Mouse (Mus musculus) midbrain, embryonic 11.5 days (tissue): Measurements from ENCODE around the gene Gm45716. TPM values are rescaled to one million over a fixed set of nuclear protein-coding genes. Genes with fewer than 3 reads are reported as not detected.

Experiments
- ATAC-seq: fragments of 200-750 bp; cut with Nextera tagmentation; 2 replicates; pipeline ENCODE4 v1.8.0; 2017; ENCODE audit warnings: moderate TSS enrichment, moderate library complexity; ENCODE audit not compliant: low FRiP score
- DNase-seq: peaks from one replicate; pipeline ENCODE4 v3.0.0; 2015; ENCODE audit warnings: low spot score; ENCODE audit errors: missing footprints
- H3K27ac ChIP-seq: fragments of 300-500 bp; sonication (generic); 2 replicates; pipeline ENCODE4 v1.5.1; 2014; ENCODE audit warnings: low read depth, low read length
- H3K27me3 ChIP-seq: fragments of 300-500 bp; sonication (generic); 2 replicates; pipeline ENCODE4 v1.6.1; 2014; ENCODE audit warnings: mild to moderate bottlenecking, low read length, moderate library complexity, mixed read lengths; ENCODE audit not compliant: control insufficient read depth, insufficient read depth
- H3K36me3 ChIP-seq: fragments of 300-500 bp; sonication (generic); 2 replicates; pipeline ENCODE4 v1.6.1; 2014; ENCODE audit warnings: mild to moderate bottlenecking, low read length, moderate library complexity, mixed read lengths; ENCODE audit not compliant: control insufficient read depth, insufficient read depth
- H3K4me1 ChIP-seq: fragments of 300-500 bp; sonication (generic); 2 replicates; pipeline ENCODE4 v1.6.1; 2014; ENCODE audit warnings: low read length; ENCODE audit not compliant: control insufficient read depth, insufficient read depth
- H3K4me2 ChIP-seq: fragments of 300-500 bp; sonication (generic); 2 replicates; pipeline ENCODE4 v1.6.1; 2014; ENCODE audit warnings: mild to moderate bottlenecking, moderate library complexity
- H3K4me3 ChIP-seq: fragments of 300-500 bp; sonication (generic); 2 replicates; pipeline ENCODE4 v1.5.1; 2014; ENCODE audit warnings: low read depth, low read length
- H3K9ac ChIP-seq: fragments of 300-500 bp; sonication (generic); 2 replicates; pipeline ENCODE4 v1.6.1; 2014; ENCODE audit warnings: low read length
- H3K9me3 ChIP-seq: fragments of 300-500 bp; sonication (generic); 2 replicates; pipeline ENCODE4 v1.6.1; 2016; ENCODE audit warnings: low read length; ENCODE audit not compliant: control insufficient read depth
- WGBS: fragments of 180-500 bp; shearing (Covaris S2); extraction: QIAGEN DNeasy Blood & Tissue Kit; methylation state at CpG from one replicate; pipeline ENCODE4 v1.1.7; 2014; 5-methylcytosine and 5-hydroxymethylcytosine counted together
- polyA plus RNA-seq: library from polyadenylated mRNA; unstranded; fragments of >200 nt; fragmentation: Nextera tagmentation; extraction: Ambion mirVana; gene quantifications from 2 replicates; pipeline ENCODE4 v1.2.1, GENCODE M21; 2014

Gm45716 gene
- polyA plus RNA-seq, 1 experiment from 2014 or later: 19.3 TPM

DNA sequence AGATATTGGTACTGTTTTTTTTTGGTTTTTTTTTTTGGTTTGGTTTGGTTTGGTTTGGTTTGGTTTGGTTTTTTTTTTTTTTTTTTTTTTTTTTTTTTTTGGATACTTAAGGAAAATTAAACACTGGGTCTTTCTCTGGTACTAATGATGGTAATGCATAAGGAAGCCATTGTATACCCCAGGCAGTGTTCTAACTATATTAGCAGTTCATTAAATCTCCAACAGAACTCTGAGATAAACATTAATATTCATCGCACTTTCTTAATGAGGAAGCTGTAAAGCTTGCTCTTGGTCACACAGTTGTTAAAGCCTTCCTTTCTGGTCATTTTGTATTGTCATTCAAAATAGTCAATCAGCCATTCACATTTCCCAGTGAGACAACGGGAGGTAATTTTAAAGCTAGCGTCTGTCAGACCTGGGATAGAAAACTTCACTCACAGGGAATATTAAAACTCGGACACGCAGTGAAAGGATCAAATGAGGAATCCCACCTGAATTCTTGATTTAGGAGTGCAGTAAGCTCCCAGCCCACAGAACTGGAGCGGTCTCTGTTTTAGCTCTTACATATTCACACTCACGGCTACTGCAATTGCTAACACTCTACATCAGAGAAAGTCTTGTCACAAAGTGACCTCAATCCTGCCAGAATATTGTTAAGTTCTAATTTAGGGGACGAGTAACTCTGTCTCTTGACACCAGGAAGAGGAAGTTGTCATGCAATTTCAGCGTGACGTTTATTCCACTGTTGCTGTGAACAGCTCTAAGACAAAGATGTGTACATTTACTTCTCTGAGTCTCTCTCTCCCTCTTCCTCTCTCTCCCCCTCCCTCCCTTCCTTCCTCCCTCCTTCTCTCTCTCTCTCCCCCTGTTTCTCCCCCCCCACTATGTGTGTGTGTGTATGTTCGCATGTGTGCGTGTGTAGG lies 39.8 kb downstream of the Gm45716 start:
- H3K27ac ChIP-seq: no peak overlapping the region
- 67% methylated on average over 12 of the region's 12 CpGs for WGBS
- no peak for ATAC-seq

DNA sequence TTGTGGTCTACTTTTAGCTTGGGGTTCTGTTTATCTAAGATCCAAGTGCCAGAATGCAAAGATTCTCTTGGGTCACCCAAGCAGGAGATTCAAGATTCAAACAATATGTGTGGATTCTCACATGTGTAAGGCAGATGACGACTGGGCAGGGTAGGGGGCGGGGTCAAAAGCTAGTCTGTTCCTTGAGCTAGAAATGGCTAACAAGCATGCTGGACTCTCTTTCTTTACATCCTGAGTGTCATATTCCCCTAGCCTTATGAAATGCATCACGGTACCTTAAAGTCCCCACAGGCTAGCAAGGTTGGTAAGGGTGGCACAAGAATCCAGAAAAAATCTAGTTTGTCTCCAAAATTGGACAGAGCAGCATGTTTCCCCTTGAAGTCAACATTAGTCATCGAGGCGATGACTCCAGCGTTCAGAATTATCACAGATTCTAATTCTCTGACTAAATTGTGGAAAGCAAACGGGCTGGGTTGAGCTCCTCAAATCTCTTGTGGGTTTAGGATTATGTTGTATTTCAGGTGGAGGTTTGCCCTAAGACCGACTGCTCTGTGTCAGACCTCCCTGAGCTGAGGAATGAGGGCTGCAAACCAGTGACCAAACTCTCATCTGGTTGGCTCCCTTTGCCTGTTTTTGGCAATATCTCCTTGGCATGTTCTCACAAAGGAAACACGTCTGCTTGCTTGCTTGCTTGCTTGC lies 40.9 kb downstream of the Gm45716 start:
- Histone ChIP-seq H3K27me3 (no peaks in the 10 kb centered on the region), H3K36me3 (no peaks in the 10 kb centered on the region), H3K4me3 (no peak overlapping the region), H3K4me2 (no peak overlapping the region), H3K9ac (no peak overlapping the region), H3K27ac (no peak overlapping the region), H3K9me3 (no peaks in the 10 kb centered on the region), H3K4me1 (no peaks in the 10 kb centered on the region; the same call in 1 of the 2 replicates)
- ATAC-seq (no peak), DNase-seq (no peak)
- 87% methylated on average over 9 of the region's 9 CpGs for WGBS

More for the DNA sequence above, 39.8 kb downstream of the Gm45716 start:
- Histone ChIP-seq H3K4me1 (no peaks in the 10 kb centered on the region; the same call in 1 of the 2 replicates), H3K36me3 (no peaks in the 10 kb centered on the region), H3K4me2 (no peak overlapping the region), H3K27me3 (no peaks in the 10 kb centered on the region), H3K9ac (no peak overlapping the region), H3K9me3 (no peaks in the 10 kb centered on the region), H3K4me3 (no peak overlapping the region)
- no peak for DNase-seq

DNA sequence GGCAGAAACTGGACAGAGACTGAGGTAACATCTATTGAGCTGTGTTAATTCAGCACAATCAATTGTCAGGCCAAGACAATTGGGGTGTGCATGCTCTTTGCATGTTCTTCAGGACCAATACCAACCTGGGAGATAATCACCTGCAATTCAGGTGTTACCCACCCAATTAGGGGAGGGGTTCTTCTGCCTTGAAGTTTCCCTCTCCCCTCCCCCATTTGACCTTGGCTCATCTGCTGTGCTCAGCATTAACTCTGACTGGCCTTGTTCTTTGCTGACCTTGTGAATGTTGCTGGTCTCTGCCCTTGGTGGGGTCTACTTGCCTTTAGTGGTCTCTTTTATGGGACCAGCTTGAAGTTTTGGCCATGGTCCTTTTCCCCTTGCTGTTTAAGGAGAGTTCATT lies 42.3 kb downstream of the Gm45716 start:
- Histone ChIP-seq H3K27ac (no peak overlapping the region), H3K9ac (no peak overlapping the region), H3K27me3 (no peaks in the 10 kb centered on the region), H3K4me2 (no peak overlapping the region), H3K36me3 (no peaks in the 10 kb centered on the region), H3K4me1 (no peaks in the 10 kb centered on the region; the same call in 1 of the 2 replicates), H3K9me3 (no peaks in the 10 kb centered on the region), H3K4me3 (no peak overlapping the region)
- ATAC-seq: no peak
- no peak for DNase-seq

DNA sequence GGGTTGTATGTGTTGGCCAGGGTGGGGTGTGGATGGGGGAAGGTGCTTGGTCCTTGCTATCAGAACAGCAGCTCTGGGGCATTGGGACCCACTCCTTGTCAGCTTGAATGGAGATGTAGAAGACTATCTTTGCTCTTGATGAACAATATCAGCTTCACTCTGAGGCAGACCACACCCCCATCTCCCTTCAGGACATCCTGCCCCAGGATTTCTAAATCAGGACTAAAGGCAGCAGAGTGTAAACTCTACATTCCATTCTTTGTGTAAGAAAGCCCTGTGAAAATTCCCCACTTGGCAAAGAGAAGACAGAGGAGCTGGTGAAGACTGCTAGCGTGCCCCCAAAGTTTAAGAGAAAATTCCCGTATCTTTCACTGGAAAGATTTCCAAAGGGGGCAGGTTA lies 43.2 kb downstream of the Gm45716 start:
- Histone ChIP-seq H3K27ac (no peak overlapping the region), H3K9ac (no peak overlapping the region), H3K27me3 (no peaks in the 10 kb centered on the region), H3K9me3 (no peaks in the 10 kb centered on the region), H3K4me3 (no peak overlapping the region), H3K4me2 (no peak overlapping the region), H3K36me3 (no peaks in the 10 kb centered on the region), H3K4me1 (no peaks in the 10 kb centered on the region; the same call in 1 of the 2 replicates)
- DNase-seq (no peak), ATAC-seq (no peak)
- 74% methylated on average over 2 of the region's 2 CpGs for WGBS

DNA sequence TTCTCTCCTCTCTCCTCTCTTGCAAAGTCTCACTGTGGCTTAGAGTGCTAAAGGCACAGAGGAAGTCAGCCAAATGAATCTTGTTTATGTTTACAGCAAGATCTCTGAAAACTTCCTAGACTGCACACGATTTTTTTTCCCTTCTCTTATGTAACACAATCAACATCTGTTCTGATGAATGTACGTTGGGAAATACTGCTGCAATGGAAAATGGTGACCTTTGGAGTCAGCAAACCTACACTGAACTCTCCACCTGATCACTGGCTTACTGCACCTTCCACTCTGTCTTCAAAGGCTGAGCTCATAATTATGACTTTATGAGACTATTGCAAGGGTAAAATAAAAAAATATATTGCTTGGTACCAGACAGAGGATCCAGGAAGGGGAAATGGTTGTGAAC lies 44.1 kb downstream of the Gm45716 start:
- Histone ChIP-seq H3K9me3 (no peaks in the 10 kb centered on the region), H3K36me3 (no peaks in the 10 kb centered on the region), H3K4me1 (no peaks in the 10 kb centered on the region; the same call in 1 of the 2 replicates), H3K4me2 (no peak overlapping the region), H3K4me3 (no peak overlapping the region), H3K27me3 (no peaks in the 10 kb centered on the region), H3K27ac (no peak overlapping the region), H3K9ac (no peak overlapping the region)
- ATAC-seq (no peak), DNase-seq (no peak)
- WGBS: 71% methylated on average over 2 of the region's 2 CpGs

DNA sequence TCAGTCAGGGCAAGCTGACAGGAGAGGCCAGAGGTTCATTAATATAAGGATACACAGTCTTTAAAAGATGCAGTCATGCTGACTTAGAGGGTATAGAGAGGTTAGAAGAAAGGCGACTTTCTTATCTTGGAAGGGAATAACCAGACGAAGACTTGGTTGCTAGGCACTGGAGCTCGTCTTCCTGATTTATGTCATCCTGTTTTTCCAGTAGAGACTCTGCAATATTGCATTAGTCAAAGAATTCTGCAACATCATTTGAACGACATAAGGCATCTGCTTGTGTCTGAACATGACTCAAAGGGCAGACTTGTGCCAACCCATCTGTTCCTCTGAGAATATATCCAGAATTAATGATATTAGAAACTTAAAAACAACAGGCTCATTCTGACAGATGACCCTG lies 45.2 kb downstream of the Gm45716 start:
- Histone ChIP-seq H3K4me1 (no peaks in the 10 kb centered on the region), H3K4me3 (no peak overlapping the region), H3K9me3 (no peaks in the 10 kb centered on the region), H3K9ac (no peak overlapping the region), H3K27ac (no peak overlapping the region), H3K27me3 (no peaks in the 10 kb centered on the region), H3K36me3 (no peaks in the 10 kb centered on the region), H3K4me2 (no peak overlapping the region)
- DNase-seq (no peak), ATAC-seq (no peak)
- 77% methylated on average over 4 of the region's 4 CpGs for WGBS

DNA sequence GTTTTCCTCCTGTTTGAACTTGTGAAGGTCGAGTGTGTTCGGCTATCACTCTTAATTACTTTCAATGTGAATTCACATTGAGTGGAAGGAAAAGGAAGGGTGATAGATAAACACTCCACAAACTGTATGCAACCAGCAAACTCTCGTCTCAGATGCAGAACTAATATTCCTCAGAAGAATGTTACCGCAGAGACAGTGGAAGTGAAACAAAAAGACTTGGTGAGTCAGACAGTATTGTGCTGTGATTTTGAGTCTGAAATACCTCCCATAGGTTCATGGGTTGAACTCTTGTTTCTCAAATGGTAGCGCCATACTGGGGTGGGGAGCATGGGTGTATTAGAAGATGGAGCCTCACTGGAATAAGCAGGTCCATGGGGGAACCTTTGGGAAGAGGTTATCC lies 47.7 kb downstream of the Gm45716 start:
- WGBS: 84% methylated on average over 5 of the region's 5 CpGs
- Histone ChIP-seq H3K27ac (no peak overlapping the region), H3K9ac (no peak overlapping the region), H3K36me3 (no peaks in the 10 kb centered on the region), H3K4me1 (no peaks in the 10 kb centered on the region), H3K4me3 (no peak overlapping the region), H3K4me2 (no peak overlapping the region), H3K9me3 (no peaks in the 10 kb centered on the region), H3K27me3 (no peaks in the 10 kb centered on the region)
- ATAC-seq (no peak), DNase-seq (no peak)

DNA sequence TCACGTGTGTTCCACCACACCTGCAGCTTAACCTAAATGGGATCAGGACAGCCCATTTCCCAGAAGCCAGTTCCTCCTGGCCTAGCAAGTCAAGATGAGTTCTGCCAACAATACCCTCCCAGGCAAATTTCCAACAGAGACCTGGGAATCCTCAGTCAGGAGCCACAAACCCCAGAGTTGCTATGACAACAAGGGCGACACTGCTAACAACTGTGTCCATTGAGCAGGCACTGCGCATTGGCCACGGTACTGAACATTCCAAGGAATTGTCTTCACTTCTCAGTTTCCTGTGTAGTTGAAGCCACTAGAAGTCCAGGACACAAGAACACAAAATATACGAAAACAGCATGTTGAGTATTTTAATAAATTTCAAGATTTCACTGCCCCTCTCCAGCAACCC lies 50.1 kb downstream of the Gm45716 start:
- no peaks in the 10 kb centered on the region for H3K4me1 ChIP-seq
- ATAC-seq (no peak), DNase-seq (no peak)
- H3K9ac ChIP-seq: no peak overlapping the region
- no peaks in the 10 kb centered on the region for H3K9me3 ChIP-seq
- no peaks in the 10 kb centered on the region for H3K36me3 ChIP-seq
- no peak overlapping the region for H3K4me3 ChIP-seq
- H3K4me2 ChIP-seq: no peak overlapping the region
- WGBS: 56% methylated on average over 5 of the region's 5 CpGs
- no peaks in the 10 kb centered on the region for H3K27me3 ChIP-seq
- H3K27ac ChIP-seq: no peak overlapping the region

DNA sequence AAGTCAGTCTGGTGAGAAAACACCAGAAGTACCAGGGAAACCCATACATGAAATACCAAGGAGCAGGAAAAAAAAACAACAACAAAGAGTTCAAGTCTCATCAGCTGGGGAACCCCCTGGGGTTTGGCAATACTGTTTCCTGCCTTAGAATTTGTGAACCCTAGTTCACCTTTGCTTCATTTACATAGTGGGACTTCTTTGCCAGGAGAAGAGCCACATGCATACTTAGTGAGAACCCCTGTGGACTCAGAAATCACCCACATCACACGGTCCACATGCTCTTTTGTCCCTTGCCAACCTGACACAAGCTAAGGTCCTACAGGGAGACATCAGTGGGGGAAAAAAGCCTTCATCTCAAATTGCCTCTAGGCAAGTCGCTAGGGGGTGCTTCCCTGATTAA lies 51.2 kb downstream of the Gm45716 start:
- Histone ChIP-seq H3K4me1 (no peaks in the 10 kb centered on the region), H3K27me3 (no peaks in the 10 kb centered on the region), H3K9ac (no peak overlapping the region), H3K4me3 (no peak overlapping the region), H3K36me3 (no peaks in the 10 kb centered on the region), H3K4me2 (no peak overlapping the region), H3K9me3 (no peaks in the 10 kb centered on the region), H3K27ac (no peak overlapping the region)
- no peak for ATAC-seq
- no peak for DNase-seq
- WGBS: 37% methylated on average over 2 of the region's 2 CpGs
